2 mouse cellular contexts compared by ENCODE assay signal in the genomic region with DNA sequence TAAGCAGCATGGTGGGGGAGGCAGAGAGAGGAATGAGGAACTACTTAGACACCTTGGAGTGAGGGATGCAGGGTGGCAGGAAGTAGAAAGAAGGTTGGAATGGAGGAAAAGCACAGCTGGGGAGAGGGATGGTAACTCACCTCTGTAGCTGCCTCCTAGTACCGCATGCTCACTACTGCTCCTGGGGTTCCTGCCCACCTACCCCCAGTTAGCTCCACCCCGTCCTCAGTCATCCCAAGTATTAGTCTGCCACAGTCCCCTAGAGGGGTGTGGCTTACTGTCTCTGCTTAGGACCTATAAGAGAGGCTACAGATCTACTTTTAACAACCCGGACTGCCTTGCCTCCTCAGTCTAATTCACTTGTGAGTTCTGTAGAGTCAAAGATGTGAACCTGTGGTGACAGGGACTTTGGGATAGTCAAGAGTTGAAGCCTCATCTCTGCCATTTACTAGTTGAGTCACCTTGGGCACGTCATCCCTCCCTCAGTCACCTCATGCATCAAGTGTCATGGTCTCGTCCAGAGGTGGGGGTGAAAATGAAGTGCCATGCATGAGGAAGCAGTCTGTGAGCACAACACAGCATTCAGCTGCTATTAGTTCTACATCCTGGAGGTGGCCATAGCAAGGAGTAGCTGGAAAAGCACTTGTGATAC.
A peak's percentile ranks its signal among the peaks of the same experiment; 100 is the strongest.
TF ChIP-seq lines count a peak whose summit lies in the region.

No protein-coding gene starts in this region.

TF ChIP-seq in MEL, 35 proteins besides CTCF, POLR2A, EP300 and RAD21:
- TF ChIP-seq MEF2A (IDR thresholded peaks at IDR 0.05; ENCODE audit: extremely low read depth, insufficient replicate concordance, low read depth, low read length, poor library complexity, severe bottlenecking) = no peak
- peak; percentile 74 for TF ChIP-seq MYC (IDR thresholded peaks at IDR 0.05; ENCODE audit: low read depth, low read length)
- no peak for TF ChIP-seq SMC3 (IDR thresholded peaks at IDR 0.05; ENCODE audit: low read depth, low read length)
- no peak for TF ChIP-seq GATA1 (IDR thresholded peaks at IDR 0.05; ENCODE audit: low read depth, low read length)
- TF ChIP-seq MAZ (IDR thresholded peaks at IDR 0.05; ENCODE audit: low read depth, low read length) = no peak
- peak; percentile 73 for TF ChIP-seq TBP (IDR thresholded peaks at IDR 0.05; ENCODE audit: low read depth, low read length)
- TF ChIP-seq CHD1 (IDR thresholded peaks at IDR 0.05; ENCODE audit: low read depth, low read length) = peak; percentile 63; the same call in 1 of the 2 replicates
- peak; percentile 41; the same call in 1 of the 2 replicates for TF ChIP-seq HCFC1 (IDR thresholded peaks at IDR 0.05; ENCODE audit: low read depth, low read length)
- TF ChIP-seq NELFE (IDR thresholded peaks at IDR 0.05; ENCODE audit: low read depth, low read length) = peak; percentile 49
- TF ChIP-seq MAX (IDR thresholded peaks at IDR 0.05; ENCODE audit: low read length) = no peak; the same call in 1 of the 2 replicates
- TF ChIP-seq ZMIZ1 (IDR thresholded peaks at IDR 0.05; ENCODE audit: low read depth, low read length) = peak; percentile 55; the same call in 1 of the 2 replicates
- no peak for TF ChIP-seq USF1 (IDR thresholded peaks at IDR 0.05; ENCODE audit: low read depth, low read length)
- TF ChIP-seq JUND (IDR thresholded peaks at IDR 0.05; ENCODE audit: low read depth, low read length) = no peak
- no peak for TF ChIP-seq ZKSCAN1 (IDR thresholded peaks at IDR 0.05; ENCODE audit: low read depth, low read length)
- no peak; the same call in 1 of the 2 replicates for TF ChIP-seq MXI1 (IDR thresholded peaks at IDR 0.05; ENCODE audit: low read depth, low read length)
- TF ChIP-seq BHLHE40 (IDR thresholded peaks at IDR 0.05; ENCODE audit: borderline replicate concordance, low read depth, low read length) = no peak
- TF ChIP-seq SIN3A (IDR thresholded peaks at IDR 0.05; ENCODE audit: low read length) = no peak
- no peak for TF ChIP-seq ETS1 (IDR thresholded peaks at IDR 0.05; ENCODE audit: low read depth, low read length)
- TF ChIP-seq ELF1 (IDR thresholded peaks at IDR 0.05; ENCODE audit: low read depth, low read length) = 0 out of 2 replicates have a peak, but pooled peaks have one; percentile 17
- no peak for TF ChIP-seq MAFK (IDR thresholded peaks at IDR 0.05; ENCODE audit: borderline replicate concordance, low read depth, low read length)

TF ChIP-seq in myocyte, 11 proteins besides CTCF, POLR2A, EP300 and RAD21:
- no peak for TF ChIP-seq TCF12 (IDR thresholded peaks at IDR 0.05; ENCODE audit: insufficient read depth, poor library complexity, severe bottlenecking)
- peak; percentile 6 for TF ChIP-seq POLR2AphosphoS2 (IDR thresholded peaks at IDR 0.05; ENCODE audit: insufficient read length, low read depth)
